Mouse (Mus musculus) cerebellum, adult (tissue): ENCODE data around the gene Zfhx3.

Experiments used
- ATAC-seq: cut with Nextera tagmentation; 2 replicates; pipeline ENCODE4 v1.9.2; 2017; ENCODE audit warnings: mild to moderate bottlenecking, moderate library complexity, mixed read lengths; ENCODE audit not compliant: insufficient number of reproducible peaks, low FRiP score, low TSS enrichment

Zfhx3 gene

GRCm38 (mm10) chr8:108759511-108760330 lies 817.3 kb downstream of the Zfhx3 start:
- no peak for ATAC-seq

- ATAC-seq: no peak
These were observed 818.3 kb downstream of the Zfhx3 start for GRCm38 (mm10) chr8:108760745-108761144.

- ATAC-seq: no peak
These were observed 820.1 kb downstream of the Zfhx3 start for GRCm38 (mm10) chr8:108762567-108762966.

GRCm38 (mm10) chr8:108764403-108765194 lies 822.2 kb downstream of the Zfhx3 start:
- ATAC-seq: no peak

GRCm38 (mm10) chr8:108766102-108766501 lies 823.7 kb downstream of the Zfhx3 start:
- ATAC-seq: no peak

- no peak for ATAC-seq
These were observed 825.6 kb downstream of the Zfhx3 start for GRCm38 (mm10) chr8:108768051-108768450.

GRCm38 (mm10) chr8:108770334-108770733 lies 827.9 kb downstream of the Zfhx3 start:
- no peak for ATAC-seq

- no peak for ATAC-seq
These were observed 831.0 kb downstream of the Zfhx3 start for GRCm38 (mm10) chr8:108773436-108773835.

DNA sequence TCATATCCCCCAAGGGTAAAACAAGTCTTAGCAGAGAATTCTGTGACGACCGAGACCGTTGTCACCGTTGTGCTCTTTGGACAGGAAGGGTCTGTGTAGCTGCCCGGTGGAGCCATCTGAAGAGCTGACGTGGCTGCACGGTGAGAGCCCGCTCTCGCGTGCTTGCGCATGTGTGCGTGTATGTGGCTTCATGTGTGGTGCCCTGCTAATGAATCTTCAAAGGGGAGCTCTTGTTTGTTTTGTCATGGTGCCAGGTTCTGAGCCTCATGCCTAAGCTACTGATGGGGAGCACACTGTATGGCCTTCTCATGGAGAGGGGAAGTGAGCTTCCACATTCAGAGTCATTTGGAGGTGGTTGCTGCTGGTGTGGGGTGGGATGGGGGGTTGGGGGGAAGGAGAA lies 835.6 kb downstream of the Zfhx3 start:
- no peak for ATAC-seq

DNA sequence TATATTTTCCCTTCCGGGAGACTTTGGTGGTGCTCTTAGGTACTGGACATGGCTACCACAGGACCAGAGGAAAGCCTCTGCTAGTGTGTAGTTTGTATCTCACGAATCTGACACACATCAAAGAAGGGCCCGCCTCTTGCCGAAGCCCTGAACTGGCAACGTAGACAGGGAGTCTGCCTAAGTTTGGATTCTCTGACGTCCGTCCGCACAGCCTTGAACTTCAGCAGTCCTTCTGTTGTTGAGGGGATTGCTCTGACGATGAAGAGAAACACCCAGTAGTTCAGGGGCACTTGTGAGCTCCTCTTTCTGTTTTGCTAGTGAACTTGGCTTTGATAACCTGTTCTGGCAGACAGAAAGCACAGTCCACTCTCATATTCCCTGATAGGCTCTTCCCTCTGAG lies 836.1 kb downstream of the Zfhx3 start:
- no peak for ATAC-seq

DNA sequence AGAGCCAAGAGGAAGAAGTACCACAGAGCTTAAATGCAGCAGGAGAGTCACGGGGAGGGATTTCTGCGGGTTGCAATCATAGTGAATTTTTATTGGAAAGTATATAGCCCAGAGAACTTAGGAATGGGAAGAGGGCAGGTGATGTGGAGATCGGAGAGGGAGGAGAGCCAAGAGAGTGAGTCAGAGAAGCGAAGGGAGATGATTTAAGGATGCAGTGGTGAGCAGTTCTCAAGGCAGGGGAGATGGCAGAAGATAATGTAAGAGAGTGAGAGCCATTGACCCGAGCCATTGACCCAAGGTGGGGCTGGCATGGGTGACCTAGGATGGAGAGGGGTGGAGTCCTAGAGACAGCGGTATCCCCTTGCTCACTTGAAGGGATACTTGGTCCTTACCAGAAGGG lies 838.3 kb downstream of the Zfhx3 start:
- ATAC-seq: no peak

DNA sequence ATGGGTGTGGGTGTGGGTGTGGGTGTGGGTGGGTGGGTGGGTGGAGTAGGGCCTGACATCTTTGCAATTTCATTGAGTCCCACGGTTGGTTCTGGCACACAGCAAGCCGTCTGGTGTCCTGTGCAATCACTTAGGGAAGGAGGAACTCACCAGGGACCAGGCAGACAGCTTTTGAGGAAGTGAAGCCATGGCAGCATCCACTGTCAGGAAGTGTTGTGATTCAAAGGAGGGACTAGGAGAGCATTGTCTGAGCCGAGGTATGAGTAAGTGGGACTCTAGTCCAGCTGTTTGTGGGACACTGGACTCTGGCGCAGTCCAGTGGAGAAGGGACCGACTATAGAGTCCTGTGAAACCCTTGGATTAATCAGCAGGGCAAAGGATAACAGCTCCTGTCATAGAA lies 838.7 kb downstream of the Zfhx3 start:
- ATAC-seq: no peak

DNA sequence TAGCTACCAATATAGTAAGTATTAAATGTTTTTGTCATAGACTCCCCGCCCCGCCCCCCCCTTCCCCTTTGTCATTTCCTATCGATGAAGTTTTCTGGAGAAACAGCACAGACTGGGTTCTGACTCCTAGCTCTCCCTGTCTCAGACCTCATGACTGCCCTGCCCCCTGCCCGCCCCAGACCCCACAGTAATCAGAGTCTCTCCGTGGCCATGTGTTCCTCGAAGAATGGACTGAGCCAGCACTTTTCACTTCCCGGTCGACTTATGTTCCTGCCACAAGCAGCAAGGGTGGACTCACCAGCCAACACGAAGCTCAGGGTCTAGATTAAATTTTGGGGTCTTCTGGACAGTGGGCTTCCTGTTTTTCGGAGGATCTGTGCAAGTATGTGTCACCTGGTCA lies 840.7 kb downstream of the Zfhx3 start:
- ATAC-seq: no peak

DNA sequence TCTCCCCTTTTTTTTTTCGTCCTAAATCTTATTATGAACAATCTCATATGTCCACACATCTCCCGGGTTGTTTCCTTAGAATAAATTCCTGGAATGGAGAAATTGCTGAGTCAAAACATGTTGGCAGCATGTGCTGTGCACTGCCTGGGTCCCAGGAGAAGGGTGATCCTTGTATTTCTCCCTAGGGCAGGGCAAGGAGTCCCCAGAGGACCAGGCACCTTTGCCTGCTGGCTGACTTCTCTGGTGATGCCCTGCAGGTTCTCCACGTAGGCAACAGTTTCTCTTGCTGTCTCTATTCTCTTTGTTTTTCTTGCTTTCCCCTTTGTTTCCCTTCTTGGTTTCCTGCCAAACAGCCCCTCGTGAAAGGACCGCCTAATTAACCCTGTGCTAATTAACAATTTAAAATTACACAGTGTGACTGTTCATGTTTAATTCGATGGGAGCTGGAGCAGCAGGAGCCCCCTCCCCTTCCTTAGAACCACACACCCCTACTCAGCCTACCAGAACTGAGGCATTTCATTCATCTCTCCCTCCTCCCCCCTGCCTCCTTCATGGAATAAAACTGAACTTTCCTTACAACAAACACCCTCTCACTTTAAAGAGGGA lies 845.8 kb downstream of the Zfhx3 start:
- no peak for ATAC-seq

DNA sequence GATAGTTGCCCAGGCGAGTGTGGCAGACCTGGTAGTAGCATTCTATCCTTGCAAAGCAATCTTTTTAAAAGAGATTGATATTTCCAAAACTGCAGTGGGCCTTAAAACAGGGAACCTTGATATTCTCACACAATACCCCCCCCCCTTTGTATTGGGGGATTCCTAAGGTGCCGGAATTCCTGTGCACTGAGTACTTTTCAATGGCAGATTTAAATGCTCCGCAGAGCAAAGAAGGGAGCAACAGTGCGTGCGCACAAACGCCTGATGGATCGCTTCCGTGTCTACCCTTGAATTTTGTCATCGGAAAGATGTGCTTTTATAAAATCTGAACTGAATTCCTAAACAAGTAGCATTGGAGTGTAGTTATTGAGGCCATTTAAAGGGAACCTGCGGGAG lies 846.3 kb downstream of the Zfhx3 start:
- no peak for ATAC-seq

DNA sequence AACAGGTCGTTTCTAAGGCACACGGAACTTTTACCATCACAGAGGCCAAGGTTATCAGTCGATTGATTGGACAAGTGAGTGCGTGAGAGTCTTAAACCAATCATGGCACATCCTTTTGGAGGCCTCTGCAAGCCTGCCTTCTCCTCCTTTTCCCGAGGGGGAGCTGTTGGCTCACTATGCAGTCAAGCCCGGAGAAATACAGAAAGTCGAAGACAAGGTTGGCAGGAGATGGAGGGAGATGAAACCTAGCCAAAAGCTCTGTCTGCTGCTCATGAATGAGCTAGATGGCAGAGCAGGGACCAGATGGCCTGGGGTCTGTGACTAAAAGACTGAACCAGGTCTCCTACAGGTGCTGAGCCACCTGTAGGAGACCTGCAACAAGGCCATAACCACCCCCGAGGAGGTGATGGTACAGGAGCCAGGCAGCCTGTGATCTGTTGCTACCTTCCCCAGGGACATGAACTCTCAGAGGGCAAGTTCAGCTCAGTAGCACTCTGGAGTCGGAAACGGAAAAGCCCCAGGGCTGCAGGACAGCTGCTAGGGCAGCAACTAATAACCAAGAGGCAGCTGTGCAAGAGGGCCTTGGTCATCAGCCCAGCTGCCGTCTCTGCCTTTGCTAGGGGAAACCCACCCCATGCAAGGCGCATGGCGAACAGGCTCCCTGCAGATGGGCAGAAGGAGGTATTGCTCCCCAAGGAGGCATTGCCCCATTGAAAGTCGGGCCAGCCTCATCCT lies 848.3 kb downstream of the Zfhx3 start:
- no peak for ATAC-seq

DNA sequence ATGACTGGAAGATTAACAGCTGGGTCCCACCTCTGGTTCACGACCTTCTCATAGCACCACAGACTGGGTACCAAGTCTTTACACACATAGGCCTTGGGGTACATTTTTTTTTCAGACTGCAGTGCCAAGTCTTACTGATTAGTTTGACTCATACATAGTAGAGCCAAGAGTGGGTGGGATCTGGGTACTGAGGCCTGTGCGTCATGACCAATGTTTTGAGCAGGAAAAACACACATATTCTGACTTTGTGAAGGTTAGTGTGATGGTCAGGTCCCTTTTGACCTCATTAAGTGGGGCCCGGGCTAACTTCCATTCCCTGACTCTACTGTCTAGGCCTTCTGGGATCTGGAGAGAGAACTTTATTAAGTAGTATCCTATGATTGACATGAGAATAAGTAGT lies 853.6 kb downstream of the Zfhx3 start:
- no peak for ATAC-seq

- ATAC-seq: no peak
These were observed 854.4 kb downstream of the Zfhx3 start for GRCm38 (mm10) chr8:108796882-108797281.

- ATAC-seq: no peak
These were observed 855.6 kb downstream of the Zfhx3 start for GRCm38 (mm10) chr8:108798012-108798411.

DNA sequence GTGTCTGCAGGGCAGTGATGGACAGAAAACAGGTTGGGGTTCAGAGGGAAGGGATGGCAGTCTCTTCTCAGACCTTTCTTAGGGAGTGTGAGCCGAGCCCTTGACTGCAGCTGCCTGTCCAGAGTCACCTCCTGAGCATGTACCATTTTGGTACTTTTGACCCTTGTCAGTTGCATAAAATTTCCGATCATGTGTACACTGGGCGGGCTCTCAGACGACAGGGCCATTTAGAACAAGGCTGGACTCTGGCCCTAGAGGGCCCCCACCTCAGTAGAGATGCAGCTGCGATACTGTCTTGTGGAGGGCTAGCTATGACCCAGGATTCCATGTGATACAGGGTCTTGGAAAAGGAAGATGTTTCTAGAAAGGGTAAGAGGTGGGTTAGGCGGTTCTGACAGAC lies 856.8 kb downstream of the Zfhx3 start:
- no peak for ATAC-seq

GRCm38 (mm10) chr8:108800357-108800756 lies 857.9 kb downstream of the Zfhx3 start:
- ATAC-seq: no peak
